Mouse (Mus musculus) heart, adult 9 months (tissue): ENCODE results near the gene AB124611.
"Not testable (repeated sequence)": the region's sequence is repeated elsewhere in the genome, so short reads cannot be mapped to it uniquely, and the experiment has no call there.

Source experiments
- DNase-seq, 2 experiments: peaks; one replicate each; pipeline ENCODE4 v3.0.0; 2022; ENCODE audit warnings: low spot score in 2 of 2

Gene AB124611

GRCm38 (mm10) chr9:21518690-21519089 is 7.3 kb upstream of the AB124611 start:
- DNase-seq: not testable (repeated sequence)

- DNase-seq: no peak
Measured at GRCm38 (mm10) chr9:21525142-21525936, 637 bp upstream of the AB124611 start.

GRCm38 (mm10) chr9:21526634-21526944 is 613 bp downstream of the AB124611 start:
- DNase-seq: no peak

GRCm38 (mm10) chr9:21527100-21527801 is 1.3 kb downstream of the AB124611 start:
- no peak for DNase-seq

- no peak for DNase-seq
Measured at GRCm38 (mm10) chr9:21527917-21528324, 1.9 kb downstream of the AB124611 start.

GRCm38 (mm10) chr9:21536501-21536900 is 10.5 kb downstream of the AB124611 start:
- no peak for DNase-seq

- DNase-seq: no peak
Measured at GRCm38 (mm10) chr9:21537009-21537408, 11.0 kb downstream of the AB124611 start.

GRCm38 (mm10) chr9:21539981-21540753 is 14.2 kb downstream of the AB124611 start:
- no peak for DNase-seq

- DNase-seq: not testable (repeated sequence)
Measured at GRCm38 (mm10) chr9:21542001-21542400, 16.0 kb downstream of the AB124611 start.

- no peak for DNase-seq
Measured at GRCm38 (mm10) chr9:21545351-21545915, 19.5 kb downstream of the AB124611 start.

GRCm38 (mm10) chr9:21545916-21546788 is 20.2 kb downstream of the AB124611 start:
- DNase-seq: peak; percentile 98 to 99

- DNase-seq: no peak
Measured at GRCm38 (mm10) chr9:21546789-21547074, 20.8 kb downstream of the AB124611 start, which contains the start of gene Carm1. Carm1 (plus strand) TSS chr9:21546894.

- DNase-seq: peak; percentile 56 to 62
Measured at GRCm38 (mm10) chr9:21547075-21547941, 21.3 kb downstream of the AB124611 start.

GRCm38 (mm10) chr9:21551049-21551448 is 25.1 kb downstream of the AB124611 start:
- no peak for DNase-seq

- no peak for DNase-seq
Measured at GRCm38 (mm10) chr9:21553607-21554273, 27.8 kb downstream of the AB124611 start.

GRCm38 (mm10) chr9:21555198-21555742 is 29.3 kb downstream of the AB124611 start:
- no peak for DNase-seq

- no peak for DNase-seq
Measured at GRCm38 (mm10) chr9:21556996-21557395, 31.0 kb downstream of the AB124611 start.

- no peak for DNase-seq
Measured at GRCm38 (mm10) chr9:21557556-21557955, 31.6 kb downstream of the AB124611 start.

- DNase-seq: peak in 1 of 2 experiments; percentile 17
Measured at GRCm38 (mm10) chr9:21558366-21558765, 32.4 kb downstream of the AB124611 start.
